Mouse (Mus musculus) hindbrain, postnatal 0 days (tissue): ENCODE data around the gene Gpi1. TPM values are rescaled to one million over a fixed set of nuclear protein-coding genes. Genes with fewer than 3 reads are reported as not detected.

ENCODE experiments used
- ATAC-seq: fragments of 200-750 bp; cut with Nextera tagmentation; 2 replicates; pipeline ENCODE4 v1.8.0; 2017; ENCODE audit warnings: mild to moderate bottlenecking, moderate TSS enrichment, moderate library complexity
- DNase-seq: peaks from one replicate; pipeline ENCODE4 v3.0.0-alpha.2; 2015; ENCODE audit warnings: low spot score
- H3K27ac ChIP-seq: fragments of 300-500 bp; sonication (generic); 2 replicates; pipeline ENCODE4 v1.5.1; 2014; ENCODE audit warnings: mild to moderate bottlenecking
- H3K27me3 ChIP-seq: fragments of 300-500 bp; sonication (generic); 2 replicates; pipeline ENCODE4 v1.6.1; 2014; ENCODE audit warnings: low read length, mixed read lengths; ENCODE audit not compliant: insufficient read depth
- H3K36me3 ChIP-seq: fragments of 300-500 bp; sonication (generic); 2 replicates; pipeline ENCODE4 v1.6.1; 2014; ENCODE audit warnings: low read length, mixed read lengths; ENCODE audit not compliant: insufficient read depth
- H3K4me1 ChIP-seq: fragments of 300-500 bp; sonication (generic); 2 replicates; pipeline ENCODE4 v1.6.1; 2014; ENCODE audit warnings: antibody characterized with exemption, low read length, mixed read lengths; ENCODE audit not compliant: insufficient read depth
- H3K4me2 ChIP-seq: fragments of 300-500 bp; sonication (generic); 2 replicates; pipeline ENCODE4 v1.6.1; 2014; ENCODE audit warnings: low read depth, mild to moderate bottlenecking, low read length, moderate library complexity, mixed read lengths
- H3K4me3 ChIP-seq: fragments of 300-500 bp; sonication (generic); 2 replicates; pipeline ENCODE4 v1.5.1; 2014; ENCODE audit warnings: low read length
- H3K9ac ChIP-seq: fragments of 300-500 bp; sonication (generic); replicated peaks from 2 replicates; pipeline ENCODE4 v1.6.1; 2014; ENCODE audit warnings: mild to moderate bottlenecking, low read length, moderate library complexity, mixed read lengths
- H3K9me3 ChIP-seq: fragments of 300-500 bp; sonication (generic); 2 replicates; pipeline ENCODE4 v1.6.1; 2016; ENCODE audit warnings: low read length, mixed read lengths
- CTCF ChIP-seq: IDR thresholded peaks from 2 replicates; pipeline ENCODE4 v1.5.1; 2016; ENCODE audit warnings: antibody characterized with exemption, control low read depth, low read depth
- WGBS: fragments of 180-500 bp; shearing (Covaris S2); extraction: QIAGEN DNeasy Blood & Tissue Kit; methylation state at CpG from one replicate; pipeline ENCODE4 v1.1.7; 2014; 5-methylcytosine and 5-hydroxymethylcytosine counted together
- polyA plus RNA-seq: library from polyadenylated mRNA; unstranded; fragments of >200 nt; fragmentation: Nextera tagmentation; extraction: Ambion mirVana; gene quantifications from 2 replicates; pipeline ENCODE4 v1.2.1, GENCODE M21; 2015
- total RNA-seq: library from RNA; depleted of rRNA; stranded (reverse); fragments of >200 nt; gene quantifications from 2 replicates; pipeline ENCODE4 v1.2.3, GENCODE M21; 2014

The Gpi1 gene
- total and polyA plus RNA-seq, 2 experiments from 2014 or later, result 389 to 413 TPM

DNA sequence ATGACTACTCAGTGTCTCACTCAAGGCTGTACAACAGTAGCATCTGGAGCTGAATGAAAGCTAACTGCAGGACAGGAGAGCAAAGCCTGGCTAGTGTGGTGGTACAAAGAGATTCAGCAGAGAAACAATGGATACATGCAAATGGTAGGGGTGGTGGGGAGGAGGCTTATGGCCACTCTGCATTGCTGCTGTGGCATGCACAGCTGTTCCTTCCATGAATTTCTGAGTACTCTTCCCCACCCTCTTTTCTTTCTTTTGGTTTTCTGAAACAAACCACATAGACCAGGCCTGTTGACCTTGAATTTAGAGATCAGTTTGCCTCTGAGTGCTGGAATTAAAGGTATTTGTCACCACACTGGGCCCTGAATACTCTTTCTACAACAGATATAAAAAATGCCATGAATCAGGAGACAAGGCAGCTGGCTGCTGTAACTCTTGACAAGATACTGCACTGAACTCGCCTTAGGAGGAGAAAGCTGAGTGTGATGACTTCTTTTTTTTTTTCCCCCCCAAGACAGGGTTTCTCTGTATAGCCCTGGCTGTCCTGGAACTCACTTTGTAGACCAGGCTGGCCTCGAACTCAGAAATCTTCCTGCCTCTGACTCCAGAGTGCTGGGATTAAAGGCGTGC is 16.8 kb upstream of the Gpi1 start:
- 91% methylated on average over 3 of the region's 3 CpGs for WGBS
- Histone ChIP-seq H3K36me3 (peaks cover 38% of the 10 kb centered on the region), H3K4me1 (no peaks in the 10 kb centered on the region), H3K4me2 (no peak overlapping the region), H3K9ac (no peak overlapping the region), H3K27me3 (no peaks in the 10 kb centered on the region), H3K4me3 (no peak overlapping the region), H3K27ac (no peak overlapping the region), H3K9me3 (no peaks in the 10 kb centered on the region)
- no peak for DNase-seq
- no peak for ATAC-seq
- no peak for TF ChIP-seq CTCF

- 75% methylated on average over 11 of the region's 11 CpGs for WGBS
- H3K36me3 ChIP-seq, result peaks cover 60% of the 10 kb centered on the region
- peak; percentile 44; the same call in 1 of the 2 replicates for ATAC-seq
Observed at GRCm38 (mm10) chr7:34242176-34242575, 12.0 kb upstream of the Gpi1 start.

GRCm38 (mm10) chr7:34238086-34238485 is 8.0 kb upstream of the Gpi1 start:
- no peak for TF ChIP-seq CTCF
- H3K4me1 ChIP-seq, result peaks cover 4% of the 10 kb centered on the region; the same call in 1 of the 2 replicates
- ATAC-seq (no peak), DNase-seq (no peak)
- H3K9ac ChIP-seq, result no peak overlapping the region
- H3K27ac ChIP-seq, result no peak overlapping the region
- H3K36me3 ChIP-seq, result peaks cover 39% of the 10 kb centered on the region
- H3K4me2 ChIP-seq, result no peak overlapping the region
- no peaks in the 10 kb centered on the region for H3K9me3 ChIP-seq
- H3K27me3 ChIP-seq, result no peaks in the 10 kb centered on the region
- whole genome bisulfite sequencing, result 80% methylated on average over 5 of the region's 5 CpGs
- H3K4me3 ChIP-seq, result no peak overlapping the region

More at GRCm38 (mm10) chr7:34242176-34242575, 12.0 kb upstream of the Gpi1 start:
- no peak overlapping the region for H3K4me2 ChIP-seq
- peak; percentile 60 for DNase-seq
- no peaks in the 10 kb centered on the region for H3K4me1 ChIP-seq
- H3K27me3 ChIP-seq, result no peaks in the 10 kb centered on the region
- no peak for TF ChIP-seq CTCF
- H3K9me3 ChIP-seq, result no peaks in the 10 kb centered on the region
- peak overlapping the region; percentile 45; the same call in 1 of the 2 replicates for H3K27ac ChIP-seq
- H3K9ac ChIP-seq, result no peak overlapping the region
- no peak overlapping the region for H3K4me3 ChIP-seq

- Histone ChIP-seq H3K4me2 (no peak overlapping the region), H3K9ac (no peak overlapping the region), H3K4me1 (peaks cover 4% of the 10 kb centered on the region; the same call in 1 of the 2 replicates), H3K9me3 (no peaks in the 10 kb centered on the region), H3K27me3 (no peaks in the 10 kb centered on the region), H3K4me3 (no peak overlapping the region), H3K27ac (no peak overlapping the region), H3K36me3 (peaks cover 32% of the 10 kb centered on the region)
- ATAC-seq (no peak), DNase-seq (no peak)
- TF ChIP-seq CTCF, result no peak
- WGBS, result 85% methylated on average over 5 of the region's 5 CpGs
Observed at GRCm38 (mm10) chr7:34235602-34236001, 5.5 kb upstream of the Gpi1 start.

GRCm38 (mm10) chr7:34234610-34235561 is 4.8 kb upstream of the Gpi1 start:
- ATAC-seq (no peak), DNase-seq (peak; percentile 35)
- H3K9ac ChIP-seq, result peak overlapping the region; percentile 51
- peak overlapping the region; percentile 87 for H3K27ac ChIP-seq
- 1% methylated on average over 17 of the region's 17 CpGs for WGBS
- H3K36me3 ChIP-seq, result peaks cover 25% of the 10 kb centered on the region
- TF ChIP-seq CTCF, result no peak
- H3K4me3 ChIP-seq, result peak overlapping the region; percentile 46
- H3K27me3 ChIP-seq, result no peaks in the 10 kb centered on the region
- H3K9me3 ChIP-seq, result no peaks in the 10 kb centered on the region
- H3K4me2 ChIP-seq, result peak overlapping the region; percentile 71
- peaks cover 4% of the 10 kb centered on the region for H3K4me1 ChIP-seq

- TF ChIP-seq CTCF, result no peak
- peak overlapping the region; percentile 46 for H3K4me3 ChIP-seq
- peak; percentile 99 for DNase-seq
- peak overlapping the region; percentile 87 for H3K27ac ChIP-seq
- H3K9ac ChIP-seq, result peak overlapping the region; percentile 51
- no peaks in the 10 kb centered on the region for H3K27me3 ChIP-seq
- under 1% methylated on average over 43 of the region's 46 CpGs for WGBS
- H3K4me1 ChIP-seq, result peaks cover 4% of the 10 kb centered on the region
- peak overlapping the region; percentile 71 for H3K4me2 ChIP-seq
- peaks cover 17% of the 10 kb centered on the region for H3K36me3 ChIP-seq
- peak; percentile 96 for ATAC-seq
- no peaks in the 10 kb centered on the region for H3K9me3 ChIP-seq
Observed at GRCm38 (mm10) chr7:34233909-34234609, 3.9 kb upstream of the Gpi1 start.
